Mouse (Mus musculus) embryonic facial prominence, embryonic 12.5 days (tissue): ENCODE data around the gene Tspan18. TPM values are rescaled to one million over a fixed set of nuclear protein-coding genes. Genes with fewer than 3 reads are reported as not detected.
A peak's percentile ranks its signal among the peaks of the same experiment; 100 is the strongest.

Source experiments
- ATAC-seq: fragments of 200-750 bp; cut with Nextera tagmentation; 2 replicates; pipeline ENCODE4 v1.8.0; 2017; ENCODE audit not compliant: insufficient number of reproducible peaks, insufficient read depth, low FRiP score, low TSS enrichment
- H3K27ac ChIP-seq: fragments of 300-500 bp; sonication (generic); 2 replicates; pipeline ENCODE4 v1.5.1; 2016; ENCODE audit warnings: mild to moderate bottlenecking
- H3K27me3 ChIP-seq: fragments of 300-500 bp; sonication (generic); 2 replicates; pipeline ENCODE4 v1.6.1; 2016; ENCODE audit warnings: mild to moderate bottlenecking, moderate library complexity
- H3K36me3 ChIP-seq: fragments of 300-500 bp; sonication (generic); 2 replicates; pipeline ENCODE4 v1.6.1; 2016; ENCODE audit warnings: mild to moderate bottlenecking
- H3K4me1 ChIP-seq: fragments of 300-500 bp; sonication (generic); 2 replicates; pipeline ENCODE4 v1.6.1; 2016
- H3K4me2 ChIP-seq: fragments of 300-500 bp; sonication (generic); replicated peaks from 2 replicates; pipeline ENCODE4 v1.6.1; 2016; ENCODE audit warnings: mild to moderate bottlenecking, moderate library complexity
- H3K4me3 ChIP-seq: fragments of 300-500 bp; sonication (generic); 2 replicates; pipeline ENCODE4 v1.5.1; 2016; ENCODE audit warnings: mild to moderate bottlenecking
- H3K9ac ChIP-seq: fragments of 300-500 bp; sonication (generic); 2 replicates; pipeline ENCODE4 v1.6.1; 2016; ENCODE audit warnings: mild to moderate bottlenecking, moderate library complexity
- H3K9me3 ChIP-seq: fragments of 300-500 bp; sonication (generic); 2 replicates; pipeline ENCODE4 v1.6.1; 2016; ENCODE audit warnings: mild to moderate bottlenecking, moderate library complexity
- WGBS: fragments of 180-500 bp; shearing (Covaris S2); methylation state at CpG from one replicate; pipeline ENCODE4 v1.1.7; 2016; 5-methylcytosine and 5-hydroxymethylcytosine counted together
- polyA plus RNA-seq: library from polyadenylated mRNA; unstranded; fragments of >200 nt; fragmentation: Nextera tagmentation; extraction: Ambion mirVana; gene quantifications from 2 replicates; pipeline ENCODE4 v1.2.1, GENCODE M21; 2016

Tspan18 gene
- polyA plus RNA-seq, 1 experiment from 2014 or later = 16.3 TPM

GRCm38 (mm10) chr2:93289161-93289560 is 45.1 kb downstream of the Tspan18 start:
- WGBS = 73% methylated on average over 10 of the region's 10 CpGs
- ATAC-seq = no peak
- Histone ChIP-seq H3K4me1 (peaks cover 58% of the 10 kb centered on the region), H3K27ac (0 out of 2 replicates have a peak overlapping the region, but pooled peaks have one; percentile 19), H3K4me2 (no peak overlapping the region), H3K9me3 (peaks cover 5% of the 10 kb centered on the region; the same call in 1 of the 2 replicates), H3K4me3 (no peak overlapping the region), H3K9ac (no peak overlapping the region), H3K27me3 (no peaks in the 10 kb centered on the region), H3K36me3 (no peaks in the 10 kb centered on the region)

GRCm38 (mm10) chr2:93287348-93287747 is 47.0 kb downstream of the Tspan18 start:
- peak overlapping the region; percentile 9 for H3K27ac ChIP-seq
- no peak overlapping the region for H3K4me3 ChIP-seq
- no peaks in the 10 kb centered on the region for H3K9me3 ChIP-seq
- H3K27me3 ChIP-seq = no peaks in the 10 kb centered on the region
- H3K4me1 ChIP-seq = peaks cover 75% of the 10 kb centered on the region
- no peak overlapping the region for H3K4me2 ChIP-seq
- ATAC-seq = no peak
- H3K9ac ChIP-seq = no peak overlapping the region
- 42% methylated on average over 4 of the region's 4 CpGs for WGBS
- no peaks in the 10 kb centered on the region for H3K36me3 ChIP-seq

GRCm38 (mm10) chr2:93286742-93287141 is 47.6 kb downstream of the Tspan18 start:
- H3K4me3 ChIP-seq = no peak overlapping the region
- no peaks in the 10 kb centered on the region for H3K36me3 ChIP-seq
- peaks cover 78% of the 10 kb centered on the region for H3K4me1 ChIP-seq
- H3K4me2 ChIP-seq = no peak overlapping the region
- no peak for ATAC-seq
- H3K9me3 ChIP-seq = no peaks in the 10 kb centered on the region
- WGBS = 52% methylated on average over 4 of the region's 4 CpGs
- H3K9ac ChIP-seq = no peak overlapping the region
- H3K27ac ChIP-seq = no peak overlapping the region; the same call in 1 of the 2 replicates
- no peaks in the 10 kb centered on the region for H3K27me3 ChIP-seq

GRCm38 (mm10) chr2:93286321-93286720 is 48.0 kb downstream of the Tspan18 start:
- no peaks in the 10 kb centered on the region for H3K27me3 ChIP-seq
- H3K4me1 ChIP-seq = peaks cover 76% of the 10 kb centered on the region
- no peaks in the 10 kb centered on the region for H3K9me3 ChIP-seq
- no peak overlapping the region for H3K4me2 ChIP-seq
- 50% methylated on average over 1 of the region's 2 CpGs for whole genome bisulfite sequencing
- no peak overlapping the region for H3K9ac ChIP-seq
- H3K27ac ChIP-seq = peak overlapping the region; percentile 47
- no peaks in the 10 kb centered on the region for H3K36me3 ChIP-seq
- no peak overlapping the region for H3K4me3 ChIP-seq
- ATAC-seq = no peak

- H3K9me3 ChIP-seq = no peaks in the 10 kb centered on the region
- H3K9ac ChIP-seq = no peak overlapping the region
- H3K4me3 ChIP-seq = no peak overlapping the region
- peak overlapping the region; percentile 47 for H3K27ac ChIP-seq
- H3K4me1 ChIP-seq = peaks cover 72% of the 10 kb centered on the region
- 27% methylated on average over 8 of the region's 8 CpGs for WGBS
- no peaks in the 10 kb centered on the region for H3K36me3 ChIP-seq
- no peaks in the 10 kb centered on the region for H3K27me3 ChIP-seq
- ATAC-seq = no peak
- no peak overlapping the region for H3K4me2 ChIP-seq
These were observed 48.5 kb downstream of the Tspan18 start for GRCm38 (mm10) chr2:93285842-93286241.

- peaks cover 68% of the 10 kb centered on the region for H3K4me1 ChIP-seq
- 61% methylated on average over 2 of the region's 2 CpGs for WGBS
These were observed 49.7 kb downstream of the Tspan18 start for GRCm38 (mm10) chr2:93284625-93285024.

GRCm38 (mm10) chr2:93283481-93284293 is 50.6 kb downstream of the Tspan18 start:
- H3K9ac ChIP-seq = no peak overlapping the region
- H3K36me3 ChIP-seq = no peaks in the 10 kb centered on the region
- no peak overlapping the region for H3K4me3 ChIP-seq
- WGBS = 14% methylated on average over 7 of the region's 7 CpGs
- H3K4me1 ChIP-seq = peaks cover 67% of the 10 kb centered on the region
- no peak for ATAC-seq
- H3K4me2 ChIP-seq = no peak overlapping the region
- peak overlapping the region; percentile 72 for H3K27ac ChIP-seq
- H3K27me3 ChIP-seq = no peaks in the 10 kb centered on the region
- no peaks in the 10 kb centered on the region for H3K9me3 ChIP-seq

More at GRCm38 (mm10) chr2:93284625-93285024, 49.7 kb downstream of the Tspan18 start:
- ATAC-seq = no peak
- peak overlapping the region; percentile 72; the same call in 1 of the 2 replicates for H3K27ac ChIP-seq
- no peak overlapping the region for H3K4me2 ChIP-seq
- no peak overlapping the region for H3K9ac ChIP-seq
- no peaks in the 10 kb centered on the region for H3K36me3 ChIP-seq
- no peaks in the 10 kb centered on the region for H3K27me3 ChIP-seq
- no peaks in the 10 kb centered on the region for H3K9me3 ChIP-seq
- no peak overlapping the region for H3K4me3 ChIP-seq

GRCm38 (mm10) chr2:93282636-93283035 is 51.7 kb downstream of the Tspan18 start:
- Histone ChIP-seq H3K4me3 (no peak overlapping the region), H3K9ac (no peak overlapping the region), H3K27me3 (no peaks in the 10 kb centered on the region), H3K36me3 (no peaks in the 10 kb centered on the region), H3K4me1 (peaks cover 76% of the 10 kb centered on the region), H3K9me3 (no peaks in the 10 kb centered on the region), H3K27ac (peak overlapping the region; percentile 72; the same call in 1 of the 2 replicates), H3K4me2 (no peak overlapping the region)
- ATAC-seq = no peak
- 79% methylated on average over 4 of the region's 4 CpGs for WGBS

GRCm38 (mm10) chr2:93281466-93281865 is 52.8 kb downstream of the Tspan18 start:
- H3K27ac ChIP-seq = no peak overlapping the region

GRCm38 (mm10) chr2:93280117-93280620 is 54.1 kb downstream of the Tspan18 start:
- Histone ChIP-seq H3K9ac (no peak overlapping the region), H3K27me3 (no peaks in the 10 kb centered on the region), H3K27ac (no peak overlapping the region), H3K4me1 (peaks cover 62% of the 10 kb centered on the region), H3K4me2 (no peak overlapping the region), H3K9me3 (no peaks in the 10 kb centered on the region), H3K4me3 (no peak overlapping the region), H3K36me3 (no peaks in the 10 kb centered on the region)
- WGBS = 72% methylated on average over 2 of the region's 2 CpGs
- ATAC-seq = no peak

More at GRCm38 (mm10) chr2:93281466-93281865, 52.8 kb downstream of the Tspan18 start:
- no peak for ATAC-seq
- no peaks in the 10 kb centered on the region for H3K27me3 ChIP-seq
- H3K36me3 ChIP-seq = no peaks in the 10 kb centered on the region
- H3K9ac ChIP-seq = no peak overlapping the region
- no peaks in the 10 kb centered on the region for H3K9me3 ChIP-seq
- H3K4me2 ChIP-seq = no peak overlapping the region
- peaks cover 75% of the 10 kb centered on the region for H3K4me1 ChIP-seq
- H3K4me3 ChIP-seq = no peak overlapping the region
- WGBS = 81% methylated on average over 6 of the region's 6 CpGs

GRCm38 (mm10) chr2:93278181-93278975 is 55.9 kb downstream of the Tspan18 start:
- Histone ChIP-seq H3K4me3 (no peak overlapping the region), H3K36me3 (no peaks in the 10 kb centered on the region), H3K9me3 (no peaks in the 10 kb centered on the region), H3K4me2 (no peak overlapping the region; the same call in 1 of the 2 replicates), H3K9ac (0 out of 2 replicates have a peak overlapping the region, but pooled peaks have one; percentile 1), H3K4me1 (peaks cover 51% of the 10 kb centered on the region), H3K27me3 (no peaks in the 10 kb centered on the region), H3K27ac (peak overlapping the region; percentile 85)
- ATAC-seq = peak; percentile 53
- WGBS = 6% methylated on average over 11 of the region's 11 CpGs
